Mouse (Mus musculus): ENCODE measurements around the gene Zdhhc25. TPM values are rescaled to one million over a fixed set of nuclear protein-coding genes. Genes with fewer than 3 reads are reported as not detected.

The Zdhhc25 gene
- polyA plus RNA-seq (2021; fragmentation: Nextera tagmentation) = not detected in 2 replicates
- long read RNA-seq, experiment 1 = 0 reads
- long read RNA-seq, experiment 2 = 0 reads

GRCm38 (mm10) chr15:88600002-88600401, at the start of gene Zdhhc25:
Zdhhc25 (plus strand) TSS chr15:88600302.

Other genes with a start within 250 kb of the Zdhhc25 start
- gene Brd1, start 133.9 kb downstream of the Zdhhc25 start, polyA plus RNA-seq (2021; fragmentation: Nextera tagmentation) = 6.7 and 8.3 TPM in 2 replicates
- 0.99 and 1.0 TPM in 2 replicates for gene Zbed4, start 151.4 kb downstream of the Zdhhc25 start, polyA plus RNA-seq (2021; fragmentation: Nextera tagmentation)
- 9.5 and 10.5 TPM in 2 replicates for gene Alg12, start 219.0 kb downstream of the Zdhhc25 start, polyA plus RNA-seq (2021; fragmentation: Nextera tagmentation)
- gene Creld2, start 219.3 kb downstream of the Zdhhc25 start, polyA plus RNA-seq (2021; fragmentation: Nextera tagmentation) = 32.6 and 33.4 TPM in 2 replicates

Data from left cerebral cortex, adult 6 months (tissue).